Mouse (Mus musculus): ENCODE results near the gene Gm10188.

Gm10188 gene

DNA sequence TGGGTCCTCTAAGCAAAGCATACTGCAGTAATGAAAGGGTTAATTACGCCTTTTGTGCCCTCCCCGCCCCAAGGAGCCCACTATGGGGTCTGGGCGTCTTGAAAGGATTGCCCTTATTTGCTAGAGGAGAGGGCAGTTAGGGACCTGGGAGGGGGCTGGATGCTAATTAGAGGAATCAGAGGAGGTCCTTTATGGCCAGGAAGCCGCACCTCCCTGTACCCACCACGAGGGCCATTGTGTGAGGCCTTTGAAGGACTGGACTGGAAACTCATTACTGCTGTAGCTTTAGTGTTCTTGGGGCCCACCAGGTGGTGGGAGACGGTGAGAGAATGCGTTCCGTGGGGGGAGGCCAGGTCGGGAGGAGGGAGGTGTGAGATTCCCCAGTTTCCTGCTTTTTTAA is 31.9 kb downstream of the Gm10188 start:
- ATAC-seq (ENCODE audit: insufficient number of reproducible peaks, low FRiP score, low TSS enrichment), result no peak

DNA sequence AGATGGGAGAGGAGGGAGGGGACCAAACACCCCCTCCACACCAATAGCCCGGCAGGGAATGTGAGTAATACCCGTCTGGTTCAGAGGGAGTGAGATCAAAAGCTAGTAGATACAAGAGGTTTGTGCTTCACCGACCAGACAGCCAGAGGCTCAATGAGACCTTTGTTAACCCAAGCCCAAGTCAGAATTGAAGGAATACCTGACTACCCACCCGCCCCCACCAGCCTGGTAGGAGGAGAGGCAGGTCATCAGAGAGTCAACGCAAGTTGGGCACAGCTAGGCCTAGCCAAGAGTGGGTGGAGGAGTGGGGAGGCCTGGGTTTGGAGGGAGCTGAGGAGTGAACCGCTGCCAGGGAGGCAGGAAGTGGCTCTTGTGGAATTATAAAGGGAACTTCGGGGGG is 33.2 kb downstream of the Gm10188 start:
- ATAC-seq (ENCODE audit: insufficient number of reproducible peaks, low FRiP score, low TSS enrichment), result no peak

DNA sequence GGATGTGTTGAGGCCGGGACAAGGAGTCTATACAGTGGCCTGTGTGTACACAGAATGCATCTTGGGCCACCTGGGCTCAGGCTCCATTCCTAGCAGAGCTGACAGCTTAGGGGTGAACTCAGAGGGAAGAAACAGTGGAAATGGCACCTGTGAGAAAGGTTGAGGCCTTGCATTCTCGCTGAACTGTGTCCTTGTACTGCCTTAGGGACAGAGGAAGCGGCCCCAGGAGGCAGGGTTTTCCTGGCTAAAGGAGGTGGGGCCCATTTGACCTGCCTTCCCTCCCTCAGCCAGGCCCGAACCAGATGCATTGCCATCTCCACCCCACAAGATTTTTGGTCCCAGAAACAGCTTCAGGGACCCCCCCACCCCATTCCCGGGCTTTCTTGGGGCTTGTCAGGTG is 33.9 kb downstream of the Gm10188 start:
- no peak for ATAC-seq (ENCODE audit: insufficient number of reproducible peaks, low FRiP score, low TSS enrichment)

DNA sequence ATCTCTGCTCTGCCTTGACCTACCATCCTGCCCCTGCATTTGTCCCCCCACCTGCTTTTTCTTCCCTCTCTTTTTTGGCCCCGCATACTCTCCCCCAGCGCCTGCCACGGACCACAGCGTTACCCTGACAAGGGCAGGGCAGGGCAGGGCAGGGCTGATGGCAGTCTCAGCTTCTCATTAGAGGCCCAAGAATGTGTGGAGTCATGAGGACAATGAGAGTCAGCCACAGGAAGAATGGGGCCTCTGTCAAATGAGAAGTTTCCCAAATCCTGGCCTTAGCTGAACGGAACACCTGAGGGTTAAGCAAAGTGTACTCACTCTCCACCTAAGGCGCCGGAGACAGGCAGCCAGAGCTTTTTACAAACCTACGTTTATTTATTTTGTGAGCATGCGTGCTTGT is 34.5 kb downstream of the Gm10188 start:
- ATAC-seq (ENCODE audit: insufficient number of reproducible peaks, low FRiP score, low TSS enrichment), result no peak

DNA sequence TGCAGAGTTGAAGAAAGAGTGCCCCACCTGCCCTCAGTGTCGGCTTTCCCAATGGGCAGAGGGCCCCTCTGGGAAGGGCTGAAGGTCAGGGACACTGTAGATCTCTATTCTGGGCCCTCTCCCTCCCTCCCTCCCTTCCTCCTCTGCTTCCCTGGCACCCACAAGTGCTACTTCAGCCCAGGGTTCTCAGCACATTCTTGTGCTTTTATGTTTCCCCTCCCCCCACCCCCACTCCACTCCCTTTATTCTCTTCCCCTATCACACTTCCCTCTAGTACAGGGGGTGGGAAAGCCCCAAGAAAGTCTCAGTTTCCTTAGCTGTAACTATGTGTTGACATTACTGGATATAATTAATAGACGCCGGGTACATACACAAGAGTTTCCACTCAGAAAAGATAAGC is 34.9 kb downstream of the Gm10188 start:
- no peak for ATAC-seq (ENCODE audit: insufficient number of reproducible peaks, low FRiP score, low TSS enrichment)

DNA sequence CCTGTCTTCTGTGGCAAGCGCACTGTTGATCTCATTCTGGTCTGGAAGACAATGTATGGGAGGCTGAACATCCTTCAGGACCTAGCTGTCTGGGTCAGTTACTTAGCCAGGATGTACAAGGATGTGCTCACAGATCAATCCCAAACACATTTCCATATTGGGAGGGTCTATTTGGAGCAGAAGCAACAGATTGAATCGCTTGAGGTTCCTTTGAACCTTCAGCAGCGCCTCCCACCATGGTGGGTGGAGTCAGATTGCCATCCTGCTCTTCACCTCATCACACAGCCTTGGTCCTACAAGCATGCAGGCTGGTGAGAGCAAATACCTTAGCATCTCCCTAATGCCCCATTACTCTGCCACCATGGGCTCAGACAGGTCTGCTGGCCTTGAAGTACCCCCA is 35.8 kb downstream of the Gm10188 start:
- ATAC-seq (ENCODE audit: insufficient number of reproducible peaks, low FRiP score, low TSS enrichment), result no peak

DNA sequence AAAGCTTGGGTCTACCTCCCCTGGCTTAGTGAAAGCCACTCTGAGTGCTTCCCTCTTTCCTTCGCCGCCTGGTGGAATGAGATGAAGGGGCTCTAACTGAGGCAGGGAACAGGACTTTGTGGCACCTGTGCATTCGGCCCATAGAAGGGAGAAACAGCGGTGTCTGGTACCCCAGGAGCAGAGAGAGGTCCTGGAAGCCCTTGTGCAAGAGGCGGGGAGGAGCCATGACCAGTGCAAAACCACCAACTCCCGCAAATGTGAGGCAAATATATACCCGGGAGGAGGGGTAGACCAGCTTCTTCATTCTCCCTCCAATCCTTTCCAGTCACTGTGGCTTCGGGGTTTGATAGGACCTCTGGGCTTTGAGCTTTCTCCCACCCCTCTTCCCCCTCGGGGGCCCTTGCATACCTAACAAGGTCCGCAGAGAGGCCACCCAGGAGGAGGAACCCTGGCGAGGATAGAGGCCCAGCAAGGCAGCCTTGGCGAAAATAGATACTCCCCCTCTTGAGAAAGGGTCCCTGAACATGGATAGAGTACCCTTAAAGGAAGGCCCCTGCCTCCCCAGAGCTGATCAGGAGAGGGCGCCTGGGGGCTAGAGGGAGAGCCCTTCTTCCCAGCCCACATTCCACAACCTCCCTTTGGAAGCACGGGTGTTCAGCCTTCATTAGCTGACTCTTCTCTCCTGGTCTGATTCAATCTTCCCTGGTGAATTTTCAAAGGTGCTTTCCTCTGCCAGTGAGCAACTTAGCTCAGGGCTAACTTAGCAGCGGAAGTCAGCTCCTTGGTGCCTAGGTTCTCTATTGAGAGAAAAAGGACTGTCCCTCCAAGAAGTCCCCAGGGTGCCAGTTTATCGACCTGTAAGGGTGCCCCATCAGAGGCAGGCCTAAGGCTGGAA is 37.5 kb downstream of the Gm10188 start:
- ATAC-seq (ENCODE audit: insufficient number of reproducible peaks, low FRiP score, low TSS enrichment), result no peak

DNA sequence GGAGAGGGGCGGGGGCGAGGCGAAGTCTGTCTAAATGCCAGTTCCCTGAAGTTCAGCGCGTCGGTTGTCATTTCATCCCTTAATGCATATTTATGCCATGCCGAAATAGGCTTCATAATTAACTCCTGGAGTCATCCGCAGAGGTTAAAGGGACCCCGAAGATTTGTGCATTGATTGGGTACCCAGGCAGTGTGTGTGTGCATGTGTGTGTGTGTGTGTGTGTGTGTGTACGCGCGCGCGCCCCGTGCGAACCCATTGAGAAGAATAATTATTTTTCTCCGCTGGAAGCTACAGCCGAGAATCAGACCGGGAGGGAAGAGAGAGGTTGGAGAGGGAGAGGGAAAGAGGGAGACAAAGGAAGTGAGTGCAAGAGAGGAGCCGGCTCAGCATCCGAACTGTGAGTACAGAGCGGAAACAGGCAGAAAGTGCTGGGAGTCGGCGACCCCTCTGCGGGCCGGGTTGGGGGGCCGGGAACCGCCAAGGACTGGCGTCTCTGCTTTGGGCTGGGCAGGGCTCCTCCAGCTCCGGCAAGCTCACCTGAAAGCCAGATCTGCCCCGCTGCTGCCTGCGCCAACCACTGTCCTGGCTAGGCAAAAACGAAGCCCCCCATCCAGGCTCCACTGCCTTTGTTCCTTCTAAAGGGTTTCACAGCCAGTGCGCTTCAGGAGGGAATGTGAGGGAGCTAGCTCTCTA is 38.3 kb downstream of the Gm10188 start, which contains the start of the genes Lemd1 and AC124108.1:
Gene Lemd1 (plus strand): TSS at position 339 of the 693 bp plus-strand sequence.
Gene AC124108.1 (plus strand): TSS at position 365 of the 693 bp plus-strand sequence.
- ATAC-seq (ENCODE audit: insufficient number of reproducible peaks, low FRiP score, low TSS enrichment), result no peak

DNA sequence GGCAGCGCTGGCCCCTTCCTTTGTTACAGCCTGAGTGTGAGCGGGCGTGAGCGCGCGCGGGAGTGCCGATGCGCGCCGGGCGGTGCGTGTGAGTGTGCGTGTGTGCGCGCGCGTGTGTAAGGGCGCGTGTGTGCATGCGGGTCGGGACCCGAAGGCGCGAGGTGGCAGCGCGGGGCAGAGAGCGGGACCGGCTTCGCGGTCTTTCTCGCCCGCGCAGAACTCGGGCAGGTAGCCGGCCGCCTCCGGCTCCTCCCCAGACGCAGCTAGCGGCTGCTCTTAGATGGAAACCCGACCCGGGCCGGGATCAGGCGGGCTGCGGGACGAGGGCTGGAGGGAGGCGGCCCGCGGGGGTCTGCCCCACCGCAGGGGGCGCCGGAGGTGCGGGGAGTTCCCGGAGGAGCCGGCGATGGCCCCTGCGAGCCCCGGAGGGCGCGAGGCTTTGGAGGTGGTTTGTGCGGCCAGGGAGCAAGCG is 38.9 kb downstream of the Gm10188 start:
- no peak for ATAC-seq (ENCODE audit: insufficient number of reproducible peaks, low FRiP score, low TSS enrichment)

DNA sequence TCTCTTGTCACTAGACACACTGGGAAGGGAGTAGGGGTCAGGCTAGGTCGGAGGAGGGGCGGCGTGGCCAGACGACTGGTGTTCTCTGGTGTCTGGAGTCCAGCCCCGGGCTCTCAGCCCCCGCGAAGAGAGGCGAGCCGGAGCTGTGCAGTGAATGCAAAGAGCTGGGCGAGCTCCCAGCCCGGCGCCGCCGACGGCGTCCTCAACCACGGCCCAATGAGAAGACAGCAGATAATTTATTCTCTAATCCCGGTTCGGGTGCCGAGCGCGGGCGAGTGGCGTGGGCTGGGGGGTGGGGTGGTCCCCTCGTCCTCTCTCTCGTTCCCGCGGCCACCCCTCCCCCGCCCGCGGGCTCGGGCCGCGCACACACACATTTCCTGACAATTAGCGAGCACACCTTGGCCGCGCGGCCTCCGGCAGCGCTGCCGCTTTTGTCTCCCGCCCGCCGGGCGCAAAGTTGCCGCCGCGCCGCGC is 39.5 kb downstream of the Gm10188 start:
- ATAC-seq (ENCODE audit: insufficient number of reproducible peaks, low FRiP score, low TSS enrichment), result no peak

DNA sequence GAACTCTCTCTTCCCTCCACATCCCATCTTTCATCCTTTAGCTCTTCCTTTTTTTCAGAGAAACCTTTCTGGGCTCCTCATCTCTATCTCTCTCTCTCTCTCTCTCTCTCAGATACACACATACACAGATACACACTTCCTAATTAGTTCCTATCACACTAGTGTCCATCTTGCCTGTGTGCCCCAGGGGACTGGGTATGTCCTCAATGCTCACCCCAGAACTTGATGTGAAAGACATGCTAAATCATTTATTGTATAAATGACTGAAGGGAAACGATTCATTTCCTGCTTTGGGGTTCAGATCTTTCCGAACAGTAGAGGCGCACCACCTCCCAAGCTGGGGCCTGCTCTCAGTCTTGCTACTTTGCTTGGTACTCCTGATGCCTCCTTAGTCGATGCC is 40.3 kb downstream of the Gm10188 start:
- ATAC-seq (ENCODE audit: insufficient number of reproducible peaks, low FRiP score, low TSS enrichment), result no peak

DNA sequence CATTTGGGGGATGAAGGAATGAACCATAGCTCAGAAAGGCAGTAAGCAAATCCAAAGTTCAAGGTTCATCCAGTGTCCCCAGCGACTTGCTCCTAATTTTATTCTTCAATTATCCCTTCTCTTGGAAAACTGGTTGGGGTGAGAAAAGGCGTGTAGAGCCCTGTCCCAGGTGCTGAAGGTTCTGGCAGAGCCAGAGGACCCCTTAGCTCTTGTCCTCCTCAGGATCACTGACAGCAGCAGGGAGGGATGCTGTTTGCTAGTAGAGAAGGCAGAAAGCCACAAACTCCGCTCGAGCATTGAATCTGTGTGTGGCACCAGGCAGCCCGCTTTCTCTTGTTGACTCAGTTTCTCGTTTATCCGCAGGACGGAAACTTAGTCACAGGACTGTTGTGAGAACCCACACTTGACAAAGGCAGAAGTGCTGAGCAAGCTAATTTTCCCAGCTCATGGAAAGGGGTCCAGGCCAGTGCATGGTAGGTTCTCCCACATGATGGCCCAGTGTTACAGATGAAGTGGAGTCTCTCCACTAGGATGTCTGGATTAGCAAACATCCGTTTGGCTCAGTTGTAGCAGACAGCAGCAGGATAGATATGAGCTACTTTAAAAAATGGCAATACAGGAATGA is 41.0 kb downstream of the Gm10188 start:
- no peak for ATAC-seq (ENCODE audit: insufficient number of reproducible peaks, low FRiP score, low TSS enrichment)

DNA sequence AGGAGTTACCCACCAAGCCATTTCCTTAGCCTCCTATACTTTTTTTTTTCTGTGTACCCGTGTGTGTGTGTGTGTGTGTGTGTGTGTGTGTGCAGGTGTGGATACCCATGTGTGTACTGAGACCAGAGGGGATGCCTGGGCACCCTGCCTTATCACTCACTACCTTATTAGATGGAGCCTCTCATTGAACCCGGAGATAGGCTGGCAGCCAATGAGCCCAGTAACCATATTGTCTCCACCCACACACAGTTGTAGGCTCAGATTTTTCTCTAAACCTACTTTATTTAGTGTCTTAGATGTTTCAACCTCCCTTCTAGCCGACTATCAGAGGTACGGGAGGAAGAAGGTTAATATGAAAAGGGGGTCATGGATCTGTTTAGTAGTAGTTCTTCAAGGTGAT is 43.3 kb downstream of the Gm10188 start:
- ATAC-seq (ENCODE audit: insufficient number of reproducible peaks, low FRiP score, low TSS enrichment), result no peak
